Mouse (Mus musculus) spleen, adult 2 months (tissue): ENCODE data around the gene Resp18.

Experiments used
- CTCF ChIP-seq: fragments of 200-500 bp; IDR thresholded peaks from 2 replicates; pipeline ENCODE4 v1.5.1; 2011; ENCODE audit warnings: mild to moderate bottlenecking, inconsistent platforms; ENCODE audit not compliant: insufficient read depth, insufficient read length, insufficient replicate concordance; ENCODE audit errors: extremely low read depth
- POLR2A ChIP-seq: fragments of 200-500 bp; IDR thresholded peaks from 2 replicates; pipeline ENCODE4 v1.6.1; 2011; ENCODE audit warnings: low read depth, low read length, inconsistent platforms

DNA sequence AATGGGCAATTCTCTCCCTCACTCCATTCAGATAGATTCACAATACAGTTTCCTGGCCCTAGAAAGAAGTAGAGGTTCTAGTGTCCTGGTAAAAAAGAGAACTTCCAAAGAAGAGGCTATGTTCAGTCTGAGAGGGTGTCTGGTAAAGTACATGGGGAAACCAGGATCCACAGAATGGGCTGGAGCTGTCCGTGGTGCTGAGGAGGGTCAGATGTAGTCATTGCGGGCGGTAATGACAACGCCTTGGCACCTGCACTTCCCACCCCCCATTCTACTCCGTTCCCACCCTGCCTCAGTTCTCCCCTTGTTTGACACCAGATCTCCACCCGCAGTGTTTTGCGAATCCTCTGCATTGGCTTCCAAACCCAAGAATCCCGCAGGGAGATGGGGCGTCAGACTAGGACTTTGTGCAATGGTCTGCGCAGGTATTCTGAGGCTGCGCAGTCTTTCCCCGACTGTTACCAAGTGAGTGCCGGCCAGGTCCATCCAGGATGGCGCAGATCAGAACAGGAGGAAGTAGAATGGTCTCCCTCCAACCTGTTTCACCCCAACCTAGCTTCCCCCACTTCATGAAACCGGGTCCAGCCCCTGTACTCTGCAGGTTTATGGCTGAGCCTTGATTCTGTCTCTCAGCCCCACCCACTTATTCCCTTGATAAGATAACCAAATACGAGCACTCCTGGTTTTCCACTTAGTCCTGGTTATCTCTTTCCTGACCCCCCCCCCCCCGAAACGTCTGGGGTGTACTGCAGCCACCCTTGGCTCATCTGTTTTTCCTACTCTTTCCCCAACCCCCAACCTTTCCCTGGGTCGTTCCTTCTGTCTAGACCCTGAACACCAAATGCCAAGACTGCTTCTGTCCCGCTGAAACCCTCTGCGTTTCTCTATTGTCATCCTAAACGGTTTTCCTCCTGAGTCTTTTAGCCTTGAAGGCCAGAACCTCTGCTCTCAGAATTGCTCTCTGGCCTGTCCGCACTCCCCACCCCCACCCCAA is 723 bp downstream of the Resp18 start:
- TF ChIP-seq CTCF, result no peak
- no peak for TF ChIP-seq POLR2A
